Mouse (Mus musculus) right cerebral cortex, postnatal 14 days (tissue): ENCODE data around the gene Cmc1.
"Not testable (repeated sequence)": the region's sequence is repeated elsewhere in the genome, so short reads cannot be mapped to it uniquely, and the experiment has no call there.

Experiments used
- DNase-seq: peaks from one replicate; pipeline ENCODE4 v3.0.0; 2022

Cmc1 gene

DNA sequence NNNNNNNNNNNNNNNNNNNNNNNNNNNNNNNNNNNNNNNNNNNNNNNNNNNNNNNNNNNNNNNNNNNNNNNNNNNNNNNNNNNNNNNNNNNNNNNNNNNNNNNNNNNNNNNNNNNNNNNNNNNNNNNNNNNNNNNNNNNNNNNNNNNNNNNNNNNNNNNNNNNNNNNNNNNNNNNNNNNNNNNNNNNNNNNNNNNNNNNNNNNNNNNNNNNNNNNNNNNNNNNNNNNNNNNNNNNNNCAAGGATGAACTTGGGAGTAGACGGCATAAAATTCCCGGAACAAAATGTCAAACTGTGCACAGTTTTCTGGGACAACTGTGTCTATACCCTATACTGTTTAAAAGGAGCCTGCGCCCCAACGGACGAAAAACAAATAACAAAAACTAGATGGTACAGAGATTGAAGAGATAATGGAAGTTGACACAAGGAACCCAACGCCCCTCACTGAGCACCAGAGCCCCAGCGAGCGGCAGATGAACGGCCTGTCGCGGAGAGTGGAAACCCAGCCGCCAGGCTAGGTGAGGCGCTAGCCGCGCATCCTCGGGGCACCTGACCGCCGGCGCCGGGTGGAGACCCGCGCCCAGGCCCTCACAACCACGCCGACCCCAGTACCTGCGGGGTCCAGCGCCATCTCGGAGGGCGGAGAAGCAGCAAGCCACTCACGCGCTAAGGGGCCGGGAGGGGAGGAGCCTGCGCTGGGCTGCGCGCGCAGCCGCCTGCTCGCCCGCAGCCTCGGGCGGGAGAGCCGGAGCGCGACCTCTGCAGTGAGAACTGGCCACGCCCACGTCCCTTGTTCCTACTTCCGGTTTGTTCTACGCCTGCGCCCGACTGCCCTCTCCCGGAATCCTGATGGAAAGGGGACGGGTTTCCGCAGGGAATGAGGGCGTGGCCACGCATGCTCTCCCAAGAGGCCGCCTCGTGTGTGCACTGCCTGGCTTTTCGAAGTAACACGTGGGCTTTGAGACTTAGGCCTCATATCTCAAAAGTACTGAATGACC lies at the start of gene Cmc1:
TSS of gene Cmc1 (minus strand) at position 771 of the 996 bp plus-strand sequence.
- DNase-seq, result peak; percentile 93

DNA sequence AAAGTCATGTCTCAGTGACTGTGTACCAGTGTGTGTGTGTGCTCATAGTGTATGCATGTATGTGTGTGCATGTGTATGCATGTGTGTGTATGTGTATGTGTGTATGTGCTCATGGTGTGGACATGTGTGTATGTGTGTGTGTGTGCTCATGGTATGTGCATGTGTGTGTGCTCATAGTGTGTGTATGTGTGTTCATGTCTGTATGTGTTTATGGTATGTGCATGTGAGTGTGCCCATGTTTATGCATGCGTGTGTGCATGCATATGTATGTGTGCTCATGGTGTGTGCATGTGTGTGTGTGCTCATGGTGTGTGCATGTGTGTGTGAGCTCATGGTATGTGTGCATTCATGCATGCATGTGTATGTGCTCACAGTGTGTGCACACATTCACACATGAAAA lies 48.6 kb upstream of the Cmc1 start:
- DNase-seq, result no peak

DNA sequence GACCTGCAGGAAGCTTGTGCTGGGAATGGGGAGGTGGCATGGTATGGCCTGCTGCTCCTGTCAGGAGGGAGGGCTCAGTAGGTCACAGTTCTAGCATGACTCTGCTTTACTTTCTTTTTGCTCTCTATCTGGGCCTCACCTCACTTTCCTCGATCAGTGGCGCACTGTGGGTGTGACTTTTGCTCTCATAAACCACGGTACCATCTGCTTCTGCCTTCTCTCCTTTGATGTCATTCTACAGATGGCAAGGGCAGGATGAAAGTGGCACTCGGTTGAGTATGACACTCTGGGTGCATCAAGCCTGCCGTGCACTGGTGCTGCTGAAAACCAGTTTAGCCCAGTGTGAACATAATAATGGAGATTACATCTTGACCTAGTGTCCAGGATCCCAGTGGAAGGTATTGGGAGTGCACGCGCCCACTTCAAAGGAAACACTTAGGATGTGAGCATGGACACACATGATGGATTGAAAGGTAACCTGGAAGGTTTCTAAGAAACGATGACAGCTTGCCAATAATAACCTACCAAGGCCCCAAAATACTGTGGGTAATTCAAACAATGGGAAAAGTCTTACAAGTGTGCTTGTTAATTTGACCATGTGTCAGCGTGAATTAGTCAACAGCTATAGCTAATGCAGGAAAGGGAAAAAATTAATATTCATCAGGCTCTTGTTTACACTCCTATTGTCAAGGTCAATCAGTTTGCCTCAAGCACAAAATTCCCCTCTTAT lies 46.8 kb upstream of the Cmc1 start:
- DNase-seq, result no peak

DNA sequence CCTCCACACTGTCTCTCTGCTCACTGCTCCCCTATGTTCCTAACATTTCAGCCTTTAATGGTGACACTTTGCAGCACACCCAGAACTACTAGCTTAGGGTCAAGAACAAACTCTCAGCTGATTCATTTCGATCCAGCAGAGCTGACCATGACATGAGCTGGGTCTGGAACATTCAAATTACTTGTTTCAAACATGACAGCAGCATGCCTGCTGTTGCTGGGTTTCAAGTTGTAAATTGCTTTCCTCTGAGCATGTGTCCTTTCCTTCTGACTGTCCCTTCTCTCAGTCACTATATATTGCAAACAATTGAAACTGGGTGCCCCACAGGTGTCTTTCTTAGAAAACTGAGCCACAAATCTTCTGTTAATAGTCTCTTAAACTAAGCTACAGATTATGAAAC lies 43.3 kb upstream of the Cmc1 start:
- DNase-seq, result no peak

DNA sequence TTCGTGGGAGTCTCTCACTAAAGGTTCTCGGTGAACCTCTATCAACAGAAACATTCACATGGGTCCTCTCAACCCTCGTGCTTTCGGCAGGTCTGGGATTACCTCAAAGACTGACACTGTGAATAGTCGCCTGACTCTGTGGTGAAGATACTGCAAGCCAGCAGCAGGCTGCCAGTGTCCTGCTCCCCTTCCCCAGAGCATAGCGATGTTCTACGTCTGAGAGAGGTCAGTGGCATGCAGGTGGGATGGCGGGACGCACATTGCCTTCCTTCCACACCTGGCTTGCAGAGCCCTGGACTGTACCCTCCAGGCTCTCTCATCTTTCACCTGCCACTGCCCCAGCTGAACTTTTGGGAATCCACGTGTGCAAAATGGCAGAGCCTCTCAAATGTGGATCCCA lies 41.3 kb upstream of the Cmc1 start:
- DNase-seq, result no peak

DNA sequence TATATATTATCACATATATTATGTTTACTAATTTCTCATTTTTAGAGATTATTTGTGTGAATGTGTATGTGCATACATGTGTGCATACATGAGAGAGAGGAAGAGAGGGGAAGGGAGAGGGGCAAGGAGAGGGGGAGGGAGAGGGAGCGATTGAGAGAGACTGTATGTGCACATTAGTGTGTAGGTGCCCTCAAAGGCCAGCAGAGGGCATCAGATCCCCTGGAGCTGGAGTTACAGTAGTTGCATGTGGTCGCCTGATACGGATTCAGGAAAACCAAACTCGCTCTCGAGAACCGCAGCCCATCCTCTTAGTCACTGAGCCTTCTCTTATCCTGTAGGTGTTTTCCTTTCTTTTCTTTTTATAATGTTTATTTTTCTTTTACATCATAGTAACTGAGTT lies 38.4 kb upstream of the Cmc1 start:
- no peak for DNase-seq

DNA sequence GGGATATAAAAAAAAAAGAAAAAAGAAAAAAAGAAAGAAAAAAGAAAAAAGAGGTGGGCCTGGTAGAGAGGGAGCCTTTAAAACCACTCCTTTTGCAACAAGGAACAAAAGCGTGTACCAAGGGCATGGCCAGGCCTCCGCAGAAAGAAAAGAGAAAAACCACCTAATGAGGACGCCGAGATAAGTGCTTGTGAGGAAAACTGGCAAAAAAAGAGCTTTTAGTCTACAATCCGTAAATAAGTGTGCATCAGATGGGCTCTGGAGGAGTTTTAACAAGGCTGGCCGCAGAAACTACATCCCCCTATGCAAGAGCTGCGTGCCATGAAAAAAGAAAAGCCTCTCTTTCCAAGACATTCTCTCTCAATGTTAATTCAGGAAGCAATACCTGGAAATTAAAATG lies 37.4 kb upstream of the Cmc1 start:
- DNase-seq, result no peak

DNA sequence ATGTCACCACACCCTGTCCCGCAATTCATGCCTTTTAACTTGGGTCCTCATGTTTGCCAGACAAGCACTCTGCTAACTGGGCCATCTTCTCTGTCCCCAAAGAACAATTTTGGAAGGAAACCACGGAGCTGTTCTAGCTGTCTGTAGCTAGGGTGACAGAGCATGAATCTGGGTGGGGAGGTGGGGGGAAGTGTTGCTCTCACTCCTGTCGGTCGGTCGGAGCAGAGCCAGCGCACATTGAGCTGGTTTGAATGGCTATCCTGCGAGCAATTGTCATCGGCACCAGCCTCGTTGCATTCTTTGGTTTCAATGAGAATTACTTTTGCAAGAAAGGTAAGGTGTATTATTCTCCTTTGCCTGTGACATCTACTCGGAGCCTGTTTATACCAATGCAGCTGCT lies 36.8 kb upstream of the Cmc1 start:
- DNase-seq, result no peak

DNA sequence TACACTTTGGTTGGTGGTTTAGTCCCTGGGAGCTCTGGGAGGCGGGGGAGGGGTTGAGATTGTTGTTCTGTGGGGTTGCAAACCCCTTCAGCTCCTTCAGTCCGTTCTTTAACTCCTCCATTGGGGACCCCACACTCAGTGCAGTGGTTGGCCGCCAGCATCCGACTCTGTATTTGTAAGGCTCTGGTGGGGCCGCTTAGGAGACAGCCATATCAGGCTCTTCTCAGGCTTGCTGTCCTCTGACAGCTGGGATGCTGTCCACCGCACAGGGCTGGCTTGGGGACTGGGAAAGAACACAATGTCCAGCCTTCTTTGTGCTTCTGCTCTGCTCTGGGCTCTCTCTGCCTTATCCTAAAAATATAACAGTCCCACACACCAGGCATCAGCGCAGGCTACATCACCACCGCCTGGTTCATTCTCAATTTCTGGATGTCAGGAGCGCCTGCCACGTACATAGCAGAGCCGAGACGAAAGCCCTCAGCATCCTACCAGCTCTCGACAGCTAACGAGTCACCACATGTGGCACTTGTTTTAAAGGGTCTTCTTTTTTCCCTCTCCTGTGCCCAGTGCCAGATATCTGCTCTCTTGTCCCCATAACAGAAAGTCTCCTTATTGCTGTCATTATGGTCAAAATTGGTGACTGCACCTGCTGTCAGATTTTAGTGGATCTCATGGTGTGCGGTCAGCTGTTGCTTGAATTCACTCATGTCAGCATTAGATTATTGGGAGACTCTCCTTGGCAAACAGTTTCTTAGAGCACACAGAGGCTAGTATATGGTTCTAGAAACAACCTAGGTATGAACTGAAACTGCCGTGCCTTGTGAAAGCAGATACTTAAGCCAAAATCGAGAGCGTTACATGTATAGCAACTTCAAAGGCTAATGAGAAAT lies 29.4 kb upstream of the Cmc1 start:
- DNase-seq, result no peak

DNA sequence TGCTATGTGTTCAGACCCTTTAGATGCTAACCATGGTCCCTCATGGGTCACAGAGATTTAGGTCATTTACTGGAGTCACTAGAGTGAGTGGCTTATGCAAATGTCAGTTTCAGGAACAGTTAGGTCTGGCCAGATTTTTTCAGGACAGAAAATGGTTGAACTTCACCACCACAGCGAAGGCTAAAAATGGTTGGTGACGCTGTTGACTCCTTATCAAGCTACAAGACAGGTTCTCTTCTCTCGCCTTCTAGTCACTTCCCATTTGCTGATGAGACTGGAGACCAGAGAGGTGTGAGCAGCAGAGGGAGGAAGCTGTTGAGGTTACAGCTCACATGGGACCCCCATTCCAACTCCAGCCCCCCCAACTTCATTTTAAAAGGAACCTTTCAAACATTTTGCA lies 26.7 kb upstream of the Cmc1 start:
- no peak for DNase-seq

DNA sequence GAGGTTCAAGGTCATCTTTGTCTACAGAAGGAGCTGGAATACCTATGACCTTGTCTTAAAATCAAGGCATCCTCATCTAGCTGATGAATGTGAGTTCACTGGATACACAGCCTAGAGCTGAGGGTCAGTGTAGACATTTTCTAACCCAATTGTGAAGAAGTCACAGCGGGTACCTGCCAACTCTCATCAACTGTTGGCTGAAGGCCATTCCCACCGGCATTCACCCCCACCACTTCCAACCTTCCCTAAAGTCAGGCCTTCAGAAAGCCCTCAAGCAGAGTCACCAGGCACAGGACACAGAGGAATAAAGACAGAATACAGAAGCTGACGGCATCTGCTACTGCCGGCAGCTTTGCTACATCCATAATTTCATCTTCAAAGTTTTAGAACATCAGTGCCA lies 25.4 kb upstream of the Cmc1 start:
- DNase-seq, result no peak

DNA sequence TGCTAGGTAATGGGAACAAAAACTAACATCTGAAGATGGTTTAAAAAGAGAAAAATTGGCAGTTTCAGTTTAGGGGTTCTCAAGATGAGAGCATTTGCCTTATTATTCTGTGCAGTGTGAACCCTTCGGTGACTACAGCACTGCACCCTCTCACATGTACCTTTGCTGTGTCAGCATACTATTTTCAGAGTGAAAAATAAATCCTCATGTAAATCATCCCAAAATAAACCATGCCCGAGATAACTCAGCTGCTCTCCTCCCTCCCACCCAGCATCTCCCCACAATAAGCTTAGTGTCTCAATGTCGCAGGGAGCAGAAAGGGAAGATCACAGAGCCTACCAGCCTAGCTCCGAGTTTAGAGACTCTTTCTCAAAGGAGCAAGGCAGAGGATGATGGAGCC lies 23.1 kb upstream of the Cmc1 start:
- DNase-seq, result no peak

DNA sequence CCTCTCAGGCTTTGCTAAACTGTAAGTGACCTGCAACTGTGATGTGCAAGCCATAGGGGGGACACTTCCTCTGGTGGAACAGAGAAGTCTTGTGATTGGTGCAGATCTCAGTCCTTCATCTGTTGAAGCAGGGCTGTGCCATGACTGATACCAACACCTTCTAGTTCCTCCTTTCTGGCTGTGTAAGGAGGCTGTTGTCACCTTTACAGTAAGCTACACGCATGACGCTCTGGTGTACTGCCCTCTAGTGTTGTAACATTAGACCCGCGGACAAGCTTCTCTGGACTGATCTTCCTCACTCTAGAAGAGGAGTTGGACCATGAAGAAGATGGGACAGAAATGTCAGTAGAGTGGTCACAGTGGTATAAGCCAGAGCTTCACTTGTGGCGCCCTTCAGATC lies 18.6 kb upstream of the Cmc1 start:
- no peak for DNase-seq

DNA sequence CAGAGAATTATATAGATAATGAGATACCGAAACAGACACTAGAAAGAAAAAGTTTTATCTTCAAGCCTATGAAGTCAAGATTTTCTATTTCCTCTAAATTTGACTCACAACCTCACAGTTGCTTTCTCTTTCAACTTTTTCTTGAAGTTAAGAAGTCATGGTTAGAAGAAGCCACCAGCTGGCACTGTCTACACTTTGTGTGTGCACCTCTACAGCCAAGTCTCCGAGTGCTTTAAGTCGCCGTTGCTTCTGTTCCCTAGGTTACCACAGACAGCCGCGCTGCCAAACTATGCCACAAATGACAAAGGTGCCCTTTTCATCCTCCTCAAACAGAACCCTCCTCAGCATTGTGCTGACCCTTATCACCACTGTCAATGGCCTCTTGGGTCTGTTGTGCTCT lies 17.6 kb upstream of the Cmc1 start:
- DNase-seq, result no peak

DNA sequence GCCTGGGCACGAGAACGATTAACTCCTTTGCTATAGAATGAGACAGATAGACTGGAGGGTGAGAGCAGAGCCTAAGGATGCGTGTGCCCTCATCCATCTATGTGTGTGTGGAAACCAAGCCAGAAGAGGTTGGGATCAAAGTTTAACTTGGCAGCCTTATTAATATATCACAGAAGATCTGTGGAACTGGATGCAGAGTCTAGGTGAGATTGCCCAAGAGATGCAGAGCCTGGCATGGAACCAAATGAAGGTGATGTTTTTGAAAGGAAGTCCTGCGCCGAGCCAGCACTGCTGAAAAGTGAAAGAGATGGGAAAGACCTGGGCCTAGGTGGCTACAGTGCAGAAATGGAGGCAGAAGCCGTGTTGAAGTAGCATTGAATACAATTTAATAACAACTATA lies 11.6 kb upstream of the Cmc1 start:
- no peak for DNase-seq

DNA sequence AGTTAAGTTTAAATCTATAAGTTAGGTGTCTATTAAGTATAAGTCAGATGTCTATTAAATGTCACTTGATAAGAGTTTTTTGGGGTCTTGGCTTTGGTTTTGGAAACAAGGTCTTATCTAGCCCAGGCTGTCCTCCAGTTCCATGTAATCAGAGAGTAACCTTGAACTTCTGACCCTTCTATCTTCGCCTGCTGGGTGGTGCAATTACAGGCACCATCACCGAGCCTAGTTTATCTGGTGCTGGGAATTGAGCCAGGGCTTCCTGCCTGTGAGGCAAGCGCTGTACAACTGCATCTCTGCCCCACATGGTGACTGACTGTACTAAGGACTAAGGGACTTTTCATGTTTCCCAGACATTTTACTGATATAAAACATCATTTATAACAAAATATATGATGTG lies 10.0 kb upstream of the Cmc1 start:
- no peak for DNase-seq

DNA sequence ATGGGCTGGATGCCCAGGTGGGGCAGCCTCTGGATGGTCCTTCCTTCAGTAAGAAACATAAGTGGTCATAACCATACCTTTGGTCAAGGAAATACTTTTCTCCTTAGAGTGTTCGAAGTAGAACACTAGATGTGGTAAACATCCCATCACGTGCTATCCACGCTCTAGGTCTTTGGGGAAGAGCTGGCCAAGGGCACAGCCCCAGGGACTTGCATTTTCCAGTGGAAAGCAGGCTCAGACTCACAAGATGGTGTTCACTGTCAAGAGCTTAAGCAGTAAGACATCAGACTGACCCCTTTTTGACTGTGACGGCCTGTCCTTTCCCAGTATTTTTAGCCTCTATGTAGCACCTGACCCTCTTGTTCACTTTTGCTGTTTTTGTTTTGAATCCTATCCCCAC lies 8.2 kb upstream of the Cmc1 start:
- no peak for DNase-seq

DNA sequence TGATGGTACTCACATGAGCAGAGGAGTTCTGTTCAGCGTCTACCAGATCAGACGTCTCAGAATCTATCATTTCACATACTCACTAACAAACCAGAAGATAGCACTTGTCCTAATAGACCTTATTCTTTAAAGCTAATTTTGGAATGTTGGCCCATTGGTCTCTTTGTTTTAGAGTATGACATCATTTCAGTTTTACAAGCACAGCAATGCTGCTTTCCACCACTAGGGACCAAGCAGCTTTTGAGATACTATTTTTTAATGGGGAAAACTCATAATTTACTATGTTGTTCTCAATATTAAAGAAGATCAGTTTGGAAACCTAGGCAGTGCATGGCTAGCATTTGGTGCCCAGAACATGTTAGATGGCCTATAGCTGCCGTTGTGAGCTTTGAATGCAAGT lies 7.3 kb upstream of the Cmc1 start:
- no peak for DNase-seq

DNA sequence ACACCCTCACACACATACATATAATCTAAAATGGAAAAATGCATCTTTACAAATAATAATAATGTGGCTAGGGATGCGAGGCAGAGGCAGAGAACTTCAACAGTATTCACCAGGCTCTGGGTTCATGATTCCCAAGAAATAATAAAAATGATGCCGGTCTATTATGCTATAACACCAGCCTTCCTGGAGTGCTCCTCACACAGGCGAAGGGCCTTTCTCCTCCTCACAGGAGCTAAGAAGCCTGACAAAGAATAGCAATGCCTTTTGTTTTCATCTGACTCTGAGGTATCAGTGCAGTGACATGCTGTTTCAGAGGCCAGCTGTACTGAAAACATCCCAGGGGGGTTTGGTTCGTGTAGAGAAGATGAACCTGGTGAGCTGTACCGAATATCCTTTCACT lies 4.7 kb upstream of the Cmc1 start:
- DNase-seq, result no peak

DNA sequence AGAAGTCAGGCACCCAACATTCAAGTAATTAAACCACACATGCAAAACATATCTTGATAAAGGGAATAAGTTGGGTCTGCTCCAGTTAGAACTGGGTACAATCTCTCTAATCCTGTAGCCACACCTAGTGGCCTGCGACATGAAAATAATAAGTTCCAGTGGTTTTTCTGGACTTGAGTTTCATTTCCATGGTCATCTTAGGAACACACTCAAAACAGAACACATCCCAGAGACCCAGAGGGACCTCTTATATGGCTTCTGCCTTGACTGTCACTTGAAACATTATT lies 1.2 kb upstream of the Cmc1 start:
- DNase-seq, result no peak

DNA sequence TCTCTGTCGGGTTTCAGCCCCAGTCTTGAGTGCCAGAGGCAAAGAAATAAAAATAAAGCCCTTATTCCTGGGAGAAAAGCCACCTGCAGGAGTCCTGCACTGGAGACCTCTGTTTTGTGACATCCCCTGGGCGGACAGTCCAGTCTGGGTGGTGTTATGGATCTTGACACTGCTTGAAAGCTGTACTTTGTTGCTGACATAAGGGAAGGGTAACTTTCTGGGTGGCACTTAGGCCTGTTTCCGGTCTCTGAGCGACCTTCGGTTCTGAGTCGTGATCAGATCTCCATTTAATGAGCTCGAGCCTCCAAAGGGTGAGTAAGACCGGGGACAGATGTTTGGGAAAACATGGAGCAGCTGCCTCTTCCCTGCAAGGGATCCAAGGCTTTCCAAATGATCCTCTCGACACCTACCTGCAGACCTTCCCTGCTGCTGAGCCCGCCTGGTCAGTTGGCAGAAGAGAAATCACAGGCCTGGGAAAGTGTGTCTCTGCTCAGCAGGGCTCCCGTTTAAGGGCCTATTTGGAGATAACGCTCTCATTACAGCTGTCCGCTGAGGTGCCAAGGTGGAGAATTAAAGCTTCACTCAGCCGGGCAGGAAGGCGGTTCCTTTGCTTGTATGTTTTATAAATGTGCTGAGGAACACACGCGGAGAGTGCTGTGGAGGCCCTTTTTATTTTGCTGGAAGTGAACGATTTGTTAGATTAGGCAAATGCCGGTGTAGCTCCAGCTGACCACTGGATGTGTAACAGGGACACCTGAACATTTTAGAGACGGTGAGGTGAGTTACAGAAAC lies 648 bp upstream of the Cmc1 start:
- no peak for DNase-seq

DNA sequence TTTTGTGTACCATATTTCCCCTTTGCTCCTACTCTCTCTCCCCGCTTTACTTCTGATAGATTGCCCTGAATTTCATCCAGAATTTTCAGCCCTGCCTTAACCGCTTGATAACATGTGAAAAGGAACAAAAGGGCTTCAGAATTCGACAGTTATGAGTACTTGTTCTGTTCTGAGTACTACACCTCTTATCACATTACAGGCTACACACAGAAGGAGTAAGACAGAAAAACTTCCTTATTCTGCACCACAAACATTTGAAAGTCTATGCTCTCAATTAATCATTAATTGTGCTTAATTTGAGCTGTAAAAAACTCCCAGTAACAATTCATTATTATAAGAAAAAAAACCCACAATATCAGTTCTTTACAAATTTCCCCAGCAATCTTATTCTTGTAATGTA lies 9.6 kb downstream of the Cmc1 start:
- DNase-seq, result not testable (repeated sequence)

DNA sequence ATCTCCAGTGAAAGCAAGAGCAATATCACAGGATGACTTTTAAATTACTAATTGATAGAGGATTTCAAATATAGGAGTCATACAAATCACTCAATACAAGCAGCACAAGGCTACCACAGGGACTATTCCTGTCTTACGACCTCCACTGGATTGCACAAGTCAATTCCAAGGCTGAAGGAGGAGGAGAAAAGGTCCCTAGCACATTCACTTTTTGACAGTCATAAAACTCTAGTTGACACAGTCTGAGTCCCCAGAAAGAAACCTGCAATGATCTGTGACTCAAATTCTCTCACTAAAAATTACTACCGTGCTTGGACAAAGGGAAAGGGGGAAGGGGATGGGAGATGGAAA lies 39.6 kb downstream of the Cmc1 start:
- DNase-seq, result no peak
